Mouse (Mus musculus) kidney, adult 2 months (tissue): ENCODE measurements at regions not wholly inside any gene's neighbourhood (a gene's known extent, or its start where the extent isn't known, plus 50 kb on each side); places are given as distances from the start of the nearest gene placed in this dataset.
A peak's percentile ranks its signal among the peaks of the same experiment; 100 is the strongest.

Source experiments
- DNase-seq: peaks from one replicate; pipeline ENCODE4 v3.0.0; 2021
- H3K27ac ChIP-seq: fragments of 200-500 bp; 2 replicates; pipeline ENCODE4 v1.5.1; 2012; ENCODE audit warnings: low read depth, low read length, control low read depth, inconsistent platforms; ENCODE audit not compliant: insufficient read depth
- H3K27me3 ChIP-seq: fragments of 200-500 bp; replicated peaks from 2 replicates; pipeline ENCODE4 v1.6.1; 2012; ENCODE audit warnings: mild to moderate bottlenecking, moderate library complexity, low read length, inconsistent platforms; ENCODE audit not compliant: control insufficient read depth, insufficient read depth
- H3K36me3 ChIP-seq: fragments of 200-500 bp; 2 replicates; pipeline ENCODE4 v1.6.1; 2012; ENCODE audit warnings: mild to moderate bottlenecking, moderate library complexity, low read length, inconsistent platforms; ENCODE audit not compliant: control insufficient read depth, insufficient read depth
- H3K4me1 ChIP-seq: fragments of 200-500 bp; 2 replicates; pipeline ENCODE4 v1.6.1; 2011; ENCODE audit warnings: low read length; ENCODE audit not compliant: control insufficient read depth, insufficient read depth
- H3K4me3 ChIP-seq: fragments of 200-500 bp; 2 replicates; pipeline ENCODE4 v1.5.1; 2011; ENCODE audit warnings: mild to moderate bottlenecking, low read depth, low read length, control low read depth; ENCODE audit not compliant: insufficient read depth
- CTCF ChIP-seq: fragments of 200-500 bp; conservative IDR thresholded peaks from 2 replicates; pipeline ENCODE4 v1.5.1; 2011; ENCODE audit warnings: low read depth, mild to moderate bottlenecking, control low read depth, low read length, moderate library complexity, mixed read lengths; ENCODE audit not compliant: insufficient read depth, insufficient read length
- POLR2A ChIP-seq: fragments of 200-500 bp; IDR thresholded peaks from one replicate; pipeline ENCODE4 v1.6.1; 2011; ENCODE audit warnings: low read depth, low read length, control low read depth
- WGBS: fragments of 180-500 bp; shearing (Covaris S2); methylation state at CpG from one replicate; pipeline ENCODE4 v1.1.7; 2018; 5-methylcytosine and 5-hydroxymethylcytosine counted together

DNA sequence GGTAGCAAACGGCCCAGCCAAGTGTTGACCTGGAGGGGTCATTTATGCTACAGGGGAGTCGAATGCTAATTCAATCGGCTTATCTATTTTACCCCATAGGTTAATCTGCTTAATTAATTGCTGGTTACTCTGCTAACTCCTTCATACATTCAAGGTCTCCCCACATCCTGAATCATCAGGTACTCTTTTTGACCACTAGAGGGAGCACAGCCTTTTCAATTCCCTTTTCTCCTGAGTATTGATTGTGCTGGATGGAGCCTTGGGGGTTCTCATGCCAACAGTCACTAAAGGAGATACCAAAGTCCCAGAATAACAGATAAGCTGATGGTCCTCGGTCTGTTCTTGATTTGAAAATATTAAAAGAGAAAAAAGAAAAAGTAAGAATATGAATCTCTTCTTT, 126.8 kb downstream of the Polr2m start:
- peak; percentile 62 for DNase-seq
- 18% methylated on average over 4 of the region's 4 CpGs for WGBS
- no peak overlapping the region for H3K27ac ChIP-seq
- H3K27me3 ChIP-seq = no peaks in the 10 kb centered on the region
- TF ChIP-seq CTCF (peak; percentile 28), POLR2A (no peak)
- no peak overlapping the region for H3K4me3 ChIP-seq
- no peaks in the 10 kb centered on the region for H3K36me3 ChIP-seq
- peaks cover 11% of the 10 kb centered on the region; the same call in 1 of the 2 replicates for H3K4me1 ChIP-seq

DNA sequence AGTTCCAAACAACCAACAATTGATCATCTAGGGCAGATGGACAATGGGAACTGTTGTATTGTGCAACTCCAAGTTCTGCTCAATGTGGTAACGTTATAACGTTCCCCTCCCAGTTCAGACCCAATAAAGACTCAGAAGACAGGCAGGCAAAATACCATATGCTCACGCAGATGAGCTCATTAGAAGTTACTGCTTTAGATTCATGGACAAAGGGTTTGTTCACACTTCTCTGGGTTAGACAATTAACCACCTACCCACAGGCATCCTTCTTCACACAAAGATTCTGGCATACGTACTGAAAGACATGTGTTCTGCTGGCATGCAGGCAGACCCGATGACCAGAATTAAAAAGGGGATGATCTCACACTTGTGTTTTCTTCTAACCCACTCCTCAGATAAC, 130.0 kb downstream of the Polr2m start:
- Histone ChIP-seq H3K4me3 (no peak overlapping the region), H3K27ac (no peak overlapping the region), H3K4me1 (peaks cover 5% of the 10 kb centered on the region; the same call in 1 of the 2 replicates), H3K36me3 (no peaks in the 10 kb centered on the region), H3K27me3 (no peaks in the 10 kb centered on the region)
- no peak for DNase-seq
- no peak for TF ChIP-seq POLR2A
- no peak for TF ChIP-seq CTCF
- WGBS = 91% methylated on average over 5 of the region's 5 CpGs
